Mouse (Mus musculus): ENCODE data around the gene BC016579. TPM values are rescaled to one million over a fixed set of nuclear protein-coding genes. Genes with fewer than 3 reads are reported as not detected.

The BC016579 gene
- polyA plus RNA-seq, 1 experiment: not detected

DNA sequence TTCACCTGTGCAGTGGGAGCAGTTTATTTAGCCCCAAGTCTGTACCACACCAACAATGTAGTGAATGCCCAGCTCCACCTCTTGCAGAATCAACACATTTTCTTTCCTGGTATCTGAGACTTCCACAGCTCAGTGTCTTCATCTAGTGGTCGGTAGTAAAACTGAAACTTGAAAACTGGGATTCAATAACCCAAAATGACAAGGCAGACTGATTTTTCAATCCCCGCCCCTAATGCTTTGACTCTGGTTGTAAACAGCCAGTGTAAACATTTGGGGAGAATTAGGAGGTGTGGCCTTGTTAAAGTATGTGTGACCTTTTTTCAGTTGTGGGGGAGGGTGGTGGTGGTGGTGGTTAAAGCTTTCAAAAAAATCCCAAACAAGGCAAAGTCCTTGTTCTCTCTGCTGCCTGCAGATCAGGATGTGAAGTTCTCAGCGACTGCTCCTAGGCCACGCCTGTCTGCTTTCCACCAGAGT is 45.4 kb downstream of the BC016579 start:
- Histone ChIP-seq H3K4me3 (replicated peaks) (no peak overlapping the region), H3K36me3 (ENCODE audit: control insufficient read depth) (no peaks in the 10 kb centered on the region), H3K27me3 (ENCODE audit: control insufficient read depth) (no peaks in the 10 kb centered on the region), H3K9me3 (ENCODE audit: control insufficient read depth, low read length) (no peaks in the 10 kb centered on the region), H3K4me1 (ENCODE audit: control insufficient read depth) (no peaks in the 10 kb centered on the region)
- TF ChIP-seq TAL1 (IDR thresholded peaks at IDR 0.05; ENCODE audit: low read length) (no peak), GATA1 (IDR thresholded peaks at IDR 0.05; ENCODE audit: low read length) (no peak)

DNA sequence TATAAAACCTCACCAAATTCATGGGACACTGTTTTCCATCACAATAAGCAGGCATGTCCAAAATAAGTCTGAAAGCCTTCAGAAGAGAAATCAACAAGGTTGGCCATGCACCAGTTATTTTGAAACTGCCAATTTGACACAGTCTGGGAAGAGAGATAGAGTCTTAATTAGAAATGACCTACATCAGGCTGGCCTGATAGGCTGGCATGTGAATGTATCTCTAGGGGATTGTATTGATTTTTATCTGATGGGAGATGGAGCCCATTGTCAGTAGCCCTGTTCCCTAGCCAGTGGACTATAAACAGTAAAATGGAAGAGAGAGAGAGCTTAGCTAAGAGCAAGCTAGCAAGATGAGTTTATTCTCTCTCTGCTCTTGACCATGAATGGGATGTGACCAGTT is 58.4 kb downstream of the BC016579 start:
- H3K9me3 ChIP-seq (ENCODE audit: control insufficient read depth, low read length): no peaks in the 10 kb centered on the region
- no peak overlapping the region for H3K4me3 ChIP-seq (replicated peaks)
- no peaks in the 10 kb centered on the region for H3K4me1 ChIP-seq (ENCODE audit: control insufficient read depth)
- no peak for TF ChIP-seq TAL1 (IDR thresholded peaks at IDR 0.05; ENCODE audit: low read length)
- TF ChIP-seq GATA1 (IDR thresholded peaks at IDR 0.05; ENCODE audit: low read length): no peak
- no peaks in the 10 kb centered on the region for H3K27me3 ChIP-seq (ENCODE audit: control insufficient read depth)
- no peaks in the 10 kb centered on the region for H3K36me3 ChIP-seq (ENCODE audit: control insufficient read depth)

DNA sequence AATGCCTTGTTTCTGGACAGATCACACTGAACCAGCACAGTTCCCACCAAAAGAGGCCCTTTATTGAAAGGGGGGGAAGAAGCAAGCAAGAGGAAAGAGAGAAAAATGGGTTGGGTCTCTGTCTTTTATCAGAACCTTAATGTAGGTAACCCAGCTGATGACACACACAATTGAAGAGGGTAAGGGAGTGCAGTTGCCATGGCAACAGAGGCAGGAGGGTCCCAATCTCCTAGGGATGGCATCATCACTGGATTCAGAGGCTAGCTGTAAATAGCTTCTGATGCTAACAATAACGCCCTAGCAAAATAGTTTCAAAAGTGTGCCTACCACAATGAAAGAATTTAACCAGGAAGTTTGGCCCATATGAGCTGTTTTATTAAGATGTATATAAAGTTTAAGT is 60.2 kb downstream of the BC016579 start:
- H3K4me3 ChIP-seq (replicated peaks): no peak overlapping the region

DNA sequence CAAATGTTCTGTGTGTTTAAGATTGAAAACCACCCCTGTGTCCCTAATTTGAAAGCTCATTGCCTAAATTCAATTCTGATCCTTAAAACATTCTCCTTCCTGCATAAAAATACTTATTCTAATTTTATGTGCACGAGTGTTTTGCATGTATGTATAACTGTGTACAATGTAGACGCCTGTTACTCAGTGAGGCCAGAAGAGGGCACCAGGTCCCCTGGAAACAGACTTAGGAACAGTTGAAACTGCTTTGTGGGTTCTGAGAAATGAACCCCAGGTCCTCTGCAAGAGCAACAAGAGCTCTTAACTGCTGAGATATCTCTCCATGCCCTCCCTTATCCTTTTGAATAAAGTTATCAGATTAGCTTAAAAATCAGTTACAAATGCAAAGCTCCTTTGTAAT is 71.4 kb downstream of the BC016579 start:
- H3K36me3 ChIP-seq (ENCODE audit: control insufficient read depth): no peaks in the 10 kb centered on the region
- TF ChIP-seq GATA1 (IDR thresholded peaks at IDR 0.05; ENCODE audit: low read length) (no peak), TAL1 (IDR thresholded peaks at IDR 0.05; ENCODE audit: low read length) (no peak)
- H3K4me1 ChIP-seq (ENCODE audit: control insufficient read depth): no peaks in the 10 kb centered on the region

More for the DNA sequence above, 60.2 kb downstream of the BC016579 start:
- TF ChIP-seq GATA1 (IDR thresholded peaks at IDR 0.05; ENCODE audit: low read length) (no peak), TAL1 (IDR thresholded peaks at IDR 0.05; ENCODE audit: low read length) (no peak)
- H3K4me1 ChIP-seq (ENCODE audit: control insufficient read depth): no peaks in the 10 kb centered on the region
- H3K27me3 ChIP-seq (ENCODE audit: control insufficient read depth): no peaks in the 10 kb centered on the region
- no peaks in the 10 kb centered on the region for H3K9me3 ChIP-seq (ENCODE audit: control insufficient read depth, low read length)
- H3K36me3 ChIP-seq (ENCODE audit: control insufficient read depth): no peaks in the 10 kb centered on the region

DNA sequence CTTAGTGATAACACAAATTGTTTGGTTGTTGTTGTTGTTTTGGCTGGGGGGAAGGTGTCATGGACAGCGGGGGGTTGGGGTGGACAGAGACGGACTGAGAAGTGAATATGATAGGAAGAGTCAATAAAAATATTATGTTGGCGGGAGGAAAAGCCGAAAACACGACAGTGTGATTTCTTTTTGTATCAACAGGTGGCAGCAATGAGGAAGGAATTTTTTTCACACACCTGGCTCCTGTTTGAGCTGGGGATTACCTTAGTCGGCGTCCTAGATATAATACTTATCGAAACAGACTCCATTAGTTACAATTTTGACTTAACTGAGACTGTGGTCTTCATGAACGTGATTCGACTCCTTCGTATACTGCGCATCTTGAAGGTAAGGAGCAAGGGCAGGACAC is 74.0 kb downstream of the BC016579 start:
- Histone ChIP-seq H3K27me3 (ENCODE audit: control insufficient read depth) (no peaks in the 10 kb centered on the region), H3K4me1 (ENCODE audit: control insufficient read depth) (no peaks in the 10 kb centered on the region), H3K9me3 (ENCODE audit: control insufficient read depth, low read length) (no peaks in the 10 kb centered on the region), H3K4me3 (replicated peaks) (no peak overlapping the region), H3K36me3 (ENCODE audit: control insufficient read depth) (no peaks in the 10 kb centered on the region)
- TF ChIP-seq TAL1 (IDR thresholded peaks at IDR 0.05; ENCODE audit: low read length) (no peak), GATA1 (IDR thresholded peaks at IDR 0.05; ENCODE audit: low read length) (no peak)

More for the DNA sequence above, 71.4 kb downstream of the BC016579 start:
- no peaks in the 10 kb centered on the region for H3K9me3 ChIP-seq (ENCODE audit: control insufficient read depth, low read length)
- no peak overlapping the region for H3K4me3 ChIP-seq (replicated peaks)
- H3K27me3 ChIP-seq (ENCODE audit: control insufficient read depth): no peaks in the 10 kb centered on the region

Other genes with a start within 250 kb of the BC016579 start
- 0.03 TPM in 1 of 2 replicates, not detected in the other for gene Cd200, start 245.0 kb downstream of the BC016579 start, polyA plus RNA-seq (2012)
- not detected in 2 replicates for gene Gm609, start 161.1 kb downstream of the BC016579 start, polyA plus RNA-seq (2012)
- not detected in 2 replicates for gene Gm17783, start 122.0 kb downstream of the BC016579 start, polyA plus RNA-seq (2012)
- gene Slc9c1, start 118.8 kb downstream of the BC016579 start, polyA plus RNA-seq (2012): not detected in 2 replicates
- not detected in 2 replicates for gene Gcsam, start 43.7 kb downstream of the BC016579 start, polyA plus RNA-seq (2012)
- gene Tmprss7, start 39.6 kb upstream of the BC016579 start, polyA plus RNA-seq (2012): not detected in 2 replicates
- 0.03 TPM in 1 of 2 replicates, not detected in the other for gene Tagln3, start 70.5 kb upstream of the BC016579 start, polyA plus RNA-seq (2012)
- 0.45 and 0.54 TPM in 2 replicates for gene Abhd10, start 88.9 kb upstream of the BC016579 start, polyA plus RNA-seq (2012)

All from erythroblast, embryonic 14.5 days (primary cell).